Mouse (Mus musculus): ENCODE results near the gene Camk1g.

- TF ChIP-seq CTCF (IDR thresholded peaks at IDR 0.05; ENCODE audit: low read depth, low read length) (no peak), POLR2A (IDR thresholded peaks at IDR 0.05; ENCODE audit: insufficient read depth, low read length) (no peak), EP300 (IDR thresholded peaks at IDR 0.05; ENCODE audit: insufficient read depth, low read depth, low read length) (no peak)
Measured at GRCm38 (mm10) chr1:193311596-193311995, 58.5 kb downstream of the Camk1g start.
